Mouse (Mus musculus) embryonic facial prominence, embryonic 12.5 days (tissue): ENCODE results near the gene Nup153. TPM values are rescaled to one million over a fixed set of nuclear protein-coding genes. Genes with fewer than 3 reads are reported as not detected.

Source experiments
- ATAC-seq: fragments of 200-750 bp; cut with Nextera tagmentation; 2 replicates; pipeline ENCODE4 v1.8.0; 2017; ENCODE audit not compliant: insufficient number of reproducible peaks, insufficient read depth, low FRiP score, low TSS enrichment
- H3K27ac ChIP-seq: fragments of 300-500 bp; sonication (generic); 2 replicates; pipeline ENCODE4 v1.5.1; 2016; ENCODE audit warnings: mild to moderate bottlenecking
- H3K27me3 ChIP-seq: fragments of 300-500 bp; sonication (generic); 2 replicates; pipeline ENCODE4 v1.6.1; 2016; ENCODE audit warnings: mild to moderate bottlenecking, moderate library complexity
- H3K36me3 ChIP-seq: fragments of 300-500 bp; sonication (generic); 2 replicates; pipeline ENCODE4 v1.6.1; 2016; ENCODE audit warnings: mild to moderate bottlenecking
- H3K4me1 ChIP-seq: fragments of 300-500 bp; sonication (generic); 2 replicates; pipeline ENCODE4 v1.6.1; 2016
- H3K4me2 ChIP-seq: fragments of 300-500 bp; sonication (generic); replicated peaks from 2 replicates; pipeline ENCODE4 v1.6.1; 2016; ENCODE audit warnings: mild to moderate bottlenecking, moderate library complexity
- H3K4me3 ChIP-seq: fragments of 300-500 bp; sonication (generic); 2 replicates; pipeline ENCODE4 v1.5.1; 2016; ENCODE audit warnings: mild to moderate bottlenecking
- H3K9ac ChIP-seq: fragments of 300-500 bp; sonication (generic); 2 replicates; pipeline ENCODE4 v1.6.1; 2016; ENCODE audit warnings: mild to moderate bottlenecking, moderate library complexity
- H3K9me3 ChIP-seq: fragments of 300-500 bp; sonication (generic); 2 replicates; pipeline ENCODE4 v1.6.1; 2016; ENCODE audit warnings: mild to moderate bottlenecking, moderate library complexity
- WGBS: fragments of 180-500 bp; shearing (Covaris S2); methylation state at CpG from one replicate; pipeline ENCODE4 v1.1.7; 2016; 5-methylcytosine and 5-hydroxymethylcytosine counted together
- polyA plus RNA-seq: library from polyadenylated mRNA; unstranded; fragments of >200 nt; fragmentation: Nextera tagmentation; extraction: Ambion mirVana; gene quantifications from 2 replicates; pipeline ENCODE4 v1.2.1, GENCODE M21; 2016

Gene Nup153
- polyA plus RNA-seq, 1 experiment from 2014 or later: 38.5 TPM

GRCm38 (mm10) chr13:46633320-46634132 is 94.2 kb downstream of the Nup153 start:
- no peak overlapping the region; the same call in 1 of the 2 replicates for H3K27ac ChIP-seq
- peaks cover 11% of the 10 kb centered on the region; the same call in 1 of the 2 replicates for H3K4me1 ChIP-seq
- no peaks in the 10 kb centered on the region for H3K27me3 ChIP-seq
- H3K36me3 ChIP-seq: no peaks in the 10 kb centered on the region
- H3K9me3 ChIP-seq: no peaks in the 10 kb centered on the region
- H3K9ac ChIP-seq: no peak overlapping the region
- H3K4me2 ChIP-seq: peak overlapping the region; percentile 40
- peak overlapping the region; percentile 18; the same call in 1 of the 2 replicates for H3K4me3 ChIP-seq
- ATAC-seq: 0 out of 2 replicates have a peak, but pooled peaks have one; percentile 41
- 23% methylated on average over 18 of the region's 18 CpGs for WGBS

- no peaks in the 10 kb centered on the region for H3K36me3 ChIP-seq
- no peaks in the 10 kb centered on the region for H3K27me3 ChIP-seq
- H3K9ac ChIP-seq: no peak overlapping the region
- H3K27ac ChIP-seq: no peak overlapping the region
- H3K9me3 ChIP-seq: no peaks in the 10 kb centered on the region
- H3K4me3 ChIP-seq: no peak overlapping the region
- no peak for ATAC-seq
- no peak overlapping the region for H3K4me2 ChIP-seq
- WGBS: 60% methylated on average over 4 of the region's 4 CpGs
- H3K4me1 ChIP-seq: peaks cover 11% of the 10 kb centered on the region; the same call in 1 of the 2 replicates
Measured at GRCm38 (mm10) chr13:46632796-46633195, 94.9 kb downstream of the Nup153 start.

Other genes starting within 250 kb of the Nup153 start
- gene Cap2, start 226.1 kb downstream of the Nup153 start, polyA plus RNA-seq: 9.9 and 12.4 TPM in 2 replicates
- 15.3 and 17.4 TPM in 2 replicates for gene Fam8a1, start 58.4 kb downstream of the Nup153 start, polyA plus RNA-seq
- gene Kif13a, start 201.9 kb upstream of the Nup153 start, polyA plus RNA-seq: 22.9 and 27.8 TPM in 2 replicates